In genomic region chr11:22972746-22973526, GRCm38 (mm10) we compare ENCODE assay signal across 8 mouse cellular contexts. TPM values are rescaled to one million over a fixed set of nuclear protein-coding genes. Genes with fewer than 3 reads are reported as not detected.
DNase-seq lines count a peak whose midpoint lies in the region; ATAC-seq lines count a peak whose summit lies in the region.

No protein-coding gene starts in this region.

- peak overlapping the region; percentile 65 for H3K4me3 ChIP-seq in embryonic facial prominence, embryonic 10.5 days
- peak overlapping the region; percentile 58 for H3K4me3 ChIP-seq in intestine, embryonic 16.5 days (ENCODE audit: low read length)
- H3K4me3 ChIP-seq in limb, embryonic 10.5 days, result peak overlapping the region; percentile 61
- H3K4me3 ChIP-seq in midbrain, embryonic 12.5 days, result peak overlapping the region; percentile 51

- H3K27me3 ChIP-seq in embryonic facial prominence, embryonic 10.5 days (replicated peaks; ENCODE audit: low read depth, poor library complexity, severe bottlenecking), result no peaks in the 10 kb centered on the region
- no peaks in the 10 kb centered on the region for H3K27me3 ChIP-seq in intestine, embryonic 16.5 days (replicated peaks; ENCODE audit: control insufficient read depth, insufficient read depth, low read length)
- H3K27me3 ChIP-seq in limb, embryonic 10.5 days (ENCODE audit: low read depth, poor library complexity, severe bottlenecking), result no peaks in the 10 kb centered on the region
- H3K27me3 ChIP-seq in midbrain, embryonic 12.5 days, result no peaks in the 10 kb centered on the region

- H3K36me3 ChIP-seq in embryonic facial prominence, embryonic 10.5 days (replicated peaks), result peaks cover 68% of the 10 kb centered on the region
- peaks cover 18% of the 10 kb centered on the region for H3K36me3 ChIP-seq in intestine, embryonic 16.5 days (ENCODE audit: control insufficient read depth, insufficient read depth, low read length)
- peaks cover 61% of the 10 kb centered on the region for H3K36me3 ChIP-seq in limb, embryonic 10.5 days
- H3K36me3 ChIP-seq in midbrain, embryonic 12.5 days, result peaks cover 15% of the 10 kb centered on the region

- H3K4me1 ChIP-seq in embryonic facial prominence, embryonic 10.5 days, result peaks cover 18% of the 10 kb centered on the region
- H3K4me1 ChIP-seq in intestine, embryonic 16.5 days (ENCODE audit: control insufficient read depth, insufficient read depth, low read length), result no peaks in the 10 kb centered on the region; the same call in 1 of the 2 replicates
- H3K4me1 ChIP-seq in limb, embryonic 10.5 days, result peaks cover 18% of the 10 kb centered on the region
- peaks cover 26% of the 10 kb centered on the region for H3K4me1 ChIP-seq in midbrain, embryonic 12.5 days

- peak overlapping the region; percentile 66 for H3K9ac ChIP-seq in intestine, embryonic 16.5 days (ENCODE audit: low read depth, low read length)
- peak overlapping the region; percentile 59 for H3K9ac ChIP-seq in midbrain, embryonic 12.5 days (replicated peaks)

- H3K9me3 ChIP-seq in embryonic facial prominence, embryonic 10.5 days, result peaks cover 39% of the 10 kb centered on the region
- H3K9me3 ChIP-seq in intestine, embryonic 16.5 days (ENCODE audit: control insufficient read depth, low read length), result peaks cover 26% of the 10 kb centered on the region
- H3K9me3 ChIP-seq in limb, embryonic 10.5 days (replicated peaks), result peaks cover 17% of the 10 kb centered on the region
- H3K9me3 ChIP-seq in midbrain, embryonic 12.5 days, result peaks cover 10% of the 10 kb centered on the region

- peak overlapping the region; percentile 82 for H3K27ac ChIP-seq in embryonic facial prominence, embryonic 10.5 days (replicated peaks)
- peak overlapping the region; percentile 78 for H3K27ac ChIP-seq in intestine, embryonic 16.5 days (ENCODE audit: low read length)
- H3K27ac ChIP-seq in limb, embryonic 10.5 days, result peak overlapping the region; percentile 86
- H3K27ac ChIP-seq in midbrain, embryonic 12.5 days (replicated peaks), result peak overlapping the region; percentile 64

- peak; percentile 58 for ATAC-seq in intestine, embryonic 16.5 days
- ATAC-seq in midbrain, embryonic 12.5 days (ENCODE audit: low FRiP score, low read depth), result peak; percentile 66

- H3K4me2 ChIP-seq in intestine, embryonic 16.5 days (ENCODE audit: low read depth, low read length), result peak overlapping the region; percentile 60
- peak overlapping the region; percentile 67 for H3K4me2 ChIP-seq in midbrain, embryonic 12.5 days (replicated peaks)

- DNase-seq in adrenal gland, postnatal 25 days, result peak; percentile 85
- peak; percentile 77 for DNase-seq in embryonic facial prominence, embryonic 10.5 days (ENCODE audit: low spot score)
- peak; percentile 34 to 72 for DNase-seq in gastrocnemius, postnatal 4 days (ENCODE audit: low spot score in 2 of 2)
- DNase-seq in limb, embryonic 10.5 days (ENCODE audit: low spot score), result peak; percentile 79
- DNase-seq in skeletal muscle tissue, adult 2 months (ENCODE audit: low read depth, low spot score), result peak; percentile 84
- DNase-seq in MN1 (ENCODE audit: low spot score), result no peak

- 42% methylated on average over 45 of the region's 46 CpGs for WGBS in embryonic facial prominence, embryonic 10.5 days
- 43% methylated on average over 44 of the region's 46 CpGs for WGBS in intestine, embryonic 16.5 days
- 49% methylated on average over 45 of the region's 46 CpGs for WGBS in limb, embryonic 10.5 days
- WGBS in midbrain, embryonic 12.5 days, result 48% methylated on average over 44 of the region's 46 CpGs

RNA-seq across cellular contexts. Expression of gene Zrsr1, which starts 1.1 kb away (rescaled TPM):
- 30.7 and 31.0 TPM in 2 replicates for total RNA-seq in adrenal gland, postnatal 25 days (2021)
- 2.4 TPM in 2 replicates for polyA plus RNA-seq in embryonic facial prominence, embryonic 10.5 days (2016; fragmentation: Nextera tagmentation; extraction: Ambion mirVana)
- 10 to 100 TPM in 1 of 2 experiments, 1 to 10 TPM in 1; 9.2 to 11.4 TPM for total RNA-seq in gastrocnemius, postnatal 4 days (2021)
- 1.8 and 2.2 TPM in 2 replicates for polyA plus RNA-seq in intestine, embryonic 16.5 days (2015; fragmentation: Nextera tagmentation; extraction: Ambion mirVana)
- 2.2 and 2.4 TPM in 2 replicates for polyA plus RNA-seq in limb, embryonic 10.5 days (2016; fragmentation: Nextera tagmentation; extraction: Ambion mirVana)
- 4.5 and 6.0 TPM in 2 replicates for polyA plus RNA-seq in midbrain, embryonic 12.5 days (2016; fragmentation: Nextera tagmentation; extraction: Ambion mirVana)

RNA-seq across cellular contexts. Expression of gene Gm28048, which starts 9.0 kb away (rescaled TPM):
- 52.3 and 54.2 TPM in 2 replicates for total RNA-seq in adrenal gland, postnatal 25 days (2021)
- 4.3 and 4.6 TPM in 2 replicates for polyA plus RNA-seq in embryonic facial prominence, embryonic 10.5 days (2016; fragmentation: Nextera tagmentation; extraction: Ambion mirVana)
- 1 to 10 TPM; 5.5 to 6.5 TPM for total RNA-seq in gastrocnemius, postnatal 4 days (2021)
- polyA plus RNA-seq in intestine, embryonic 16.5 days (2015; fragmentation: Nextera tagmentation; extraction: Ambion mirVana), result 11.2 and 12.0 TPM in 2 replicates
- polyA plus RNA-seq in limb, embryonic 10.5 days (2016; fragmentation: Nextera tagmentation; extraction: Ambion mirVana), result 4.1 and 5.2 TPM in 2 replicates
- 4.9 and 5.9 TPM in 2 replicates for polyA plus RNA-seq in midbrain, embryonic 12.5 days (2016; fragmentation: Nextera tagmentation; extraction: Ambion mirVana)

RNA-seq across cellular contexts. Expression of gene Commd1, which starts 9.2 kb away (rescaled TPM):
- 97.9 and 109 TPM in 2 replicates for total RNA-seq in adrenal gland, postnatal 25 days (2021)
- 367 and 371 TPM in 2 replicates for polyA plus RNA-seq in embryonic facial prominence, embryonic 10.5 days (2016; fragmentation: Nextera tagmentation; extraction: Ambion mirVana)
- 100 to 1,000 TPM; 139 to 159 TPM for total RNA-seq in gastrocnemius, postnatal 4 days (2021)
- 320 and 339 TPM in 2 replicates for polyA plus RNA-seq in intestine, embryonic 16.5 days (2015; fragmentation: Nextera tagmentation; extraction: Ambion mirVana)
- 376 and 399 TPM in 2 replicates for polyA plus RNA-seq in limb, embryonic 10.5 days (2016; fragmentation: Nextera tagmentation; extraction: Ambion mirVana)
- polyA plus RNA-seq in midbrain, embryonic 12.5 days (2016; fragmentation: Nextera tagmentation; extraction: Ambion mirVana), result 333 and 349 TPM in 2 replicates

RNA-seq across cellular contexts. Expression of gene Cct4, which starts 17.4 kb away (rescaled TPM):
- total RNA-seq in adrenal gland, postnatal 25 days (2021), result 154 and 188 TPM in 2 replicates
- 422 and 440 TPM in 2 replicates for polyA plus RNA-seq in embryonic facial prominence, embryonic 10.5 days (2016; fragmentation: Nextera tagmentation; extraction: Ambion mirVana)
- 100 to 1,000 TPM; 146 to 158 TPM for total RNA-seq in gastrocnemius, postnatal 4 days (2021)
- polyA plus RNA-seq in intestine, embryonic 16.5 days (2015; fragmentation: Nextera tagmentation; extraction: Ambion mirVana), result 214 and 241 TPM in 2 replicates
- 402 and 453 TPM in 2 replicates for polyA plus RNA-seq in limb, embryonic 10.5 days (2016; fragmentation: Nextera tagmentation; extraction: Ambion mirVana)
- 350 and 378 TPM in 2 replicates for polyA plus RNA-seq in midbrain, embryonic 12.5 days (2016; fragmentation: Nextera tagmentation; extraction: Ambion mirVana)

RNA-seq across cellular contexts. Expression of gene Fam161a, which starts 34.4 kb away (rescaled TPM):
- 18.6 and 22.4 TPM in 2 replicates for total RNA-seq in adrenal gland, postnatal 25 days (2021)
- polyA plus RNA-seq in embryonic facial prominence, embryonic 10.5 days (2016; fragmentation: Nextera tagmentation; extraction: Ambion mirVana), result 2.8 and 2.9 TPM in 2 replicates
- total RNA-seq in gastrocnemius, postnatal 4 days (2021), result 1 to 10 TPM; 3.1 to 4.0 TPM
- 1.5 and 2.7 TPM in 2 replicates for polyA plus RNA-seq in intestine, embryonic 16.5 days (2015; fragmentation: Nextera tagmentation; extraction: Ambion mirVana)
- 0.78 and 1.6 TPM in 2 replicates for polyA plus RNA-seq in limb, embryonic 10.5 days (2016; fragmentation: Nextera tagmentation; extraction: Ambion mirVana)
- 4.6 and 4.7 TPM in 2 replicates for polyA plus RNA-seq in midbrain, embryonic 12.5 days (2016; fragmentation: Nextera tagmentation; extraction: Ambion mirVana)
